Mouse (Mus musculus): ENCODE measurements around the gene Rims1.

DNA sequence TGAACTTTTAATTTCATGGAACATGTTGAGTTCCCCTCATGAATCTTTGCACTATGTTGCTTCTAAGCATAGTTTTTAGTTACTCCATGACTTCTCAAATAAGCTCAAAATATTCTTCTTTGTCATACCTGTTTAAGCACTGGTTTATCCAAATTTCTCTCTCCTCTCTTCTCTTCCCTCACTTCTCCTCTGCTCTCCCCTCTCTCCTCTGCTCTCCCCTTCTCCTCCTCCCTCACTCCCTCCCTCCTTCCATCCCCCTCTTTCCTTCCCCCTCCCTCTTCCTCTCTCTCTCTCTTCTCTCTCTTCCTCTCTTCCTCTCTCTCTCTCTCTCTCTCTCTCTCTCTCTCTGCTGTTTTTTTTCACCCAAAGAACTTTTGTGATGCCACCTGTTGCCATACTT is 84.1 kb downstream of the Rims1 start:
- TF ChIP-seq EP300 (IDR thresholded peaks at IDR 0.05; ENCODE audit: insufficient read depth, low read depth, low read length) (no peak), CTCF (IDR thresholded peaks at IDR 0.05; ENCODE audit: low read depth, low read length) (no peak), POLR2A (IDR thresholded peaks at IDR 0.05; ENCODE audit: insufficient read depth, low read length) (no peak)
